ENCODE assay signal across 24 mouse cellular contexts in the genomic region with DNA sequence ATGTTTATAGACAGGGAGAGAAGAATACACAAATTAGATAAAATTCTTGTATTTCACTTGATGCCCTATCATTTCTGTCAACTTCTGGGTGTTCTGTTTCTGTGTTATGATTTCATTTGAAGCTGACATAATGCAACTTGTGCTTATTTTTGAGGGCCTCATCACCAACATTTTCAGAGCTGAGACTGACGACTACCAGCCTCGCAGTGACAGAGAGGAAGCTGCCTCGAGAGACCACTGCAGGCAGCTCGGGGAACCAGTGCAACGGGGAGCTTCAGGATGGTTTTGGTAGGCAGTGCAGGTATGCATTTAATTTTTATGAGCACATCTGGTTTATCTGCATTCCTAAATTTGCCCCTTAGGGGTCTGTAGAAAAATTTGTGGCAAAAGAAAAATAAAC.
DNase-seq lines count a peak whose midpoint lies in the region; ATAC-seq and TF ChIP-seq lines count a peak whose summit lies in the region.
"Had no signal": no experiment of that assay in that cellular context is flagged by ENCODE, and none has a peak within 500 bp of the region (broad histone marks: within the 10 kb centered on the region; RNA-seq: fewer than 3 reads in every experiment).

No protein-coding gene starts in this region.

- H3K27me3 ChIP-seq in embryonic facial prominence, embryonic 10.5 days (replicated peaks; ENCODE audit: low read depth, poor library complexity, severe bottlenecking), result no peaks in the 10 kb centered on the region
- H3K27me3 ChIP-seq in embryonic facial prominence, embryonic 11.5 days (ENCODE audit: control insufficient read depth, insufficient read depth, low read length), result no peaks in the 10 kb centered on the region
- no peaks in the 10 kb centered on the region for H3K27me3 ChIP-seq in limb, embryonic 10.5 days (ENCODE audit: low read depth, poor library complexity, severe bottlenecking)
- H3K27me3 ChIP-seq in stomach, postnatal 0 days (ENCODE audit: control insufficient read depth, insufficient read depth, low read length), result no peaks in the 10 kb centered on the region
- H3K27me3 ChIP-seq in midbrain, embryonic 14.5 days (ENCODE audit: control insufficient read depth, insufficient read depth, low read length), result no peaks in the 10 kb centered on the region
- H3K27me3 ChIP-seq: forebrain, embryonic 15.5 days; heart, embryonic 12.5 days; intestine, embryonic 15.5 days; liver, embryonic 13.5 days; midbrain, embryonic 12.5 days had no signal

- no peak overlapping the region for H3K4me2 ChIP-seq in embryonic facial prominence, embryonic 11.5 days (ENCODE audit: low read depth, low read length)
- H3K4me2 ChIP-seq in stomach, postnatal 0 days (replicated peaks; ENCODE audit: low read depth), result no peak overlapping the region
- no peak overlapping the region for H3K4me2 ChIP-seq in midbrain, embryonic 14.5 days (ENCODE audit: low read length)
- H3K4me2 ChIP-seq: forebrain, embryonic 15.5 days; heart, embryonic 12.5 days; intestine, embryonic 15.5 days; liver, embryonic 13.5 days; midbrain, embryonic 12.5 days had no signal

- no peak overlapping the region for H3K4me3 ChIP-seq in embryonic facial prominence, embryonic 10.5 days
- H3K4me3 ChIP-seq in embryonic facial prominence, embryonic 11.5 days (ENCODE audit: low read depth, low read length), result no peak overlapping the region
- H3K4me3 ChIP-seq in limb, embryonic 10.5 days, result no peak overlapping the region
- no peak overlapping the region for H3K4me3 ChIP-seq in stomach, postnatal 0 days (ENCODE audit: low read depth, low read length)
- no peak overlapping the region for H3K4me3 ChIP-seq in midbrain, embryonic 14.5 days (replicated peaks; ENCODE audit: low read depth, low read length)
- H3K4me3 ChIP-seq: forebrain, embryonic 15.5 days; heart, embryonic 12.5 days; hindbrain, embryonic 10.5 days; intestine, embryonic 15.5 days; layer of hippocampus, adult 2 months; liver, embryonic 13.5 days; midbrain, embryonic 12.5 days had no signal

- WGBS in embryonic facial prominence, embryonic 10.5 days, result 39% methylated on average over 5 of the region's 5 CpGs
- 36% methylated on average over 5 of the region's 5 CpGs for WGBS in embryonic facial prominence, embryonic 11.5 days
- 38% methylated on average over 5 of the region's 5 CpGs for WGBS in limb, embryonic 10.5 days
- 71% methylated on average over 5 of the region's 5 CpGs for WGBS in stomach, postnatal 0 days
- WGBS in midbrain, embryonic 14.5 days, result 71% methylated on average over 5 of the region's 5 CpGs

- TF ChIP-seq CTCF in stomach, postnatal 0 days (IDR thresholded peaks at IDR 0.05; ENCODE audit: low read depth), result no peak

- H3K36me3 ChIP-seq in embryonic facial prominence, embryonic 10.5 days (replicated peaks), result no peaks in the 10 kb centered on the region
- H3K36me3 ChIP-seq in embryonic facial prominence, embryonic 11.5 days (replicated peaks; ENCODE audit: control insufficient read depth, insufficient read depth, low read depth, low read length), result no peaks in the 10 kb centered on the region
- no peaks in the 10 kb centered on the region for H3K36me3 ChIP-seq in limb, embryonic 10.5 days
- H3K36me3 ChIP-seq in stomach, postnatal 0 days (ENCODE audit: control insufficient read depth, insufficient read depth, low read length), result no peaks in the 10 kb centered on the region
- H3K36me3 ChIP-seq in midbrain, embryonic 14.5 days (ENCODE audit: control insufficient read depth, insufficient read depth, low read length), result no peaks in the 10 kb centered on the region
- H3K36me3 ChIP-seq: forebrain, embryonic 15.5 days; heart, embryonic 12.5 days; hindbrain, embryonic 10.5 days; intestine, embryonic 15.5 days; liver, embryonic 13.5 days; midbrain, embryonic 12.5 days had no signal

- no peak for ATAC-seq in embryonic facial prominence, embryonic 11.5 days (replicated peaks; ENCODE audit: insufficient number of reproducible peaks, low FRiP score, low TSS enrichment, low read depth)
- no peak for ATAC-seq in stomach, postnatal 0 days (ENCODE audit: low FRiP score, low TSS enrichment)
- ATAC-seq in erythroid progenitor cell, adult 5-6 weeks (replicated peaks; ENCODE audit: low FRiP score, poor library complexity, severe bottlenecking), result no peak
- no peak for ATAC-seq in midbrain, embryonic 14.5 days (ENCODE audit: low FRiP score, low TSS enrichment)
- ATAC-seq: forebrain, embryonic 15.5 days; hindbrain, embryonic 16.5 days; intestine, embryonic 15.5 days had no signal

- H3K4me1 ChIP-seq in embryonic facial prominence, embryonic 10.5 days, result peaks cover 5% of the 10 kb centered on the region; the same call in 1 of the 2 replicates
- no peaks in the 10 kb centered on the region; the same call in 1 of the 2 replicates for H3K4me1 ChIP-seq in embryonic facial prominence, embryonic 11.5 days (ENCODE audit: control insufficient read depth, insufficient read depth, low read length)
- H3K4me1 ChIP-seq in limb, embryonic 10.5 days, result peaks cover 6% of the 10 kb centered on the region
- H3K4me1 ChIP-seq in stomach, postnatal 0 days (replicated peaks; ENCODE audit: control insufficient read depth, insufficient read depth), result no peaks in the 10 kb centered on the region
- H3K4me1 ChIP-seq in midbrain, embryonic 14.5 days (ENCODE audit: control insufficient read depth, insufficient read depth, low read length), result no peaks in the 10 kb centered on the region
- H3K4me1 ChIP-seq: forebrain, embryonic 15.5 days; heart, embryonic 12.5 days; hindbrain, embryonic 10.5 days; intestine, embryonic 15.5 days; liver, embryonic 13.5 days; midbrain, embryonic 12.5 days had no signal

- H3K27ac ChIP-seq in embryonic facial prominence, embryonic 10.5 days (replicated peaks), result no peak overlapping the region
- H3K27ac ChIP-seq in embryonic facial prominence, embryonic 11.5 days (replicated peaks; ENCODE audit: low read depth, low read length), result no peak overlapping the region
- H3K27ac ChIP-seq in limb, embryonic 10.5 days, result no peak overlapping the region
- H3K27ac ChIP-seq in stomach, postnatal 0 days (replicated peaks), result no peak overlapping the region
- H3K27ac ChIP-seq in midbrain, embryonic 14.5 days (replicated peaks; ENCODE audit: low read depth, low read length), result no peak overlapping the region
- H3K27ac ChIP-seq: forebrain, embryonic 15.5 days; hindbrain, embryonic 10.5 days; intestine, embryonic 15.5 days; layer of hippocampus, adult 2 months; liver, embryonic 13.5 days; midbrain, embryonic 12.5 days had no signal

- peak; percentile 14 for DNase-seq in embryonic facial prominence, embryonic 10.5 days (ENCODE audit: low spot score)
- peak; percentile 35 for DNase-seq in embryonic facial prominence, embryonic 11.5 days (ENCODE audit: low spot score)
- DNase-seq in limb, embryonic 10.5 days (ENCODE audit: low spot score), result peak; percentile 31
- DNase-seq in lung, postnatal 14 days, result peak; percentile 1
- no peak for DNase-seq in stomach, postnatal 0 days (ENCODE audit: low spot score)
- DNase-seq in midbrain, embryonic 14.5 days, result no peak
- DNase-seq: adrenal gland, adult 8-10 months; cerebellum, adult 18-20 months; cerebellum, postnatal 14 days; gastrocnemius, postnatal 14 days; heart, adult 11 months; heart, postnatal 10 days; kidney, adult 9 months; kidney, postnatal 25 days; liver, embryonic 13.5 days; thymus, postnatal 4 days had no signal

- H3K9me3 ChIP-seq in embryonic facial prominence, embryonic 10.5 days, result no peaks in the 10 kb centered on the region
- no peaks in the 10 kb centered on the region for H3K9me3 ChIP-seq in embryonic facial prominence, embryonic 11.5 days (replicated peaks; ENCODE audit: control insufficient read depth, low read length)
- no peaks in the 10 kb centered on the region for H3K9me3 ChIP-seq in limb, embryonic 10.5 days (replicated peaks)
- H3K9me3 ChIP-seq in stomach, postnatal 0 days (ENCODE audit: control insufficient read depth, low read length), result no peaks in the 10 kb centered on the region
- H3K9me3 ChIP-seq in midbrain, embryonic 14.5 days (ENCODE audit: control insufficient read depth, low read length), result no peaks in the 10 kb centered on the region; the same call in 1 of the 2 replicates
- H3K9me3 ChIP-seq: forebrain, embryonic 15.5 days; intestine, embryonic 15.5 days; liver, embryonic 13.5 days; midbrain, embryonic 12.5 days had no signal

- no peak for TF ChIP-seq EP300 in stomach, postnatal 0 days (optimal IDR thresholded peaks at IDR 0.05)

- no peak overlapping the region for H3K9ac ChIP-seq in embryonic facial prominence, embryonic 11.5 days (replicated peaks; ENCODE audit: low read length)
- H3K9ac ChIP-seq in stomach, postnatal 0 days (ENCODE audit: low read length), result no peak overlapping the region
- no peak overlapping the region for H3K9ac ChIP-seq in midbrain, embryonic 14.5 days (replicated peaks; ENCODE audit: low read length)
- H3K9ac ChIP-seq: forebrain, embryonic 15.5 days; heart, embryonic 12.5 days; intestine, embryonic 15.5 days; liver, embryonic 13.5 days; midbrain, embryonic 12.5 days had no signal

Comparison
In these comparisons a context has a peak if more than half of its experiments do, and no peak if none do; other contexts are left out.
1. DNase-seq: peak in embryonic facial prominence, embryonic 10.5 days (single experiment), embryonic facial prominence, embryonic 11.5 days (single experiment), limb, embryonic 10.5 days (single experiment) and lung, postnatal 14 days (single experiment); none in stomach, postnatal 0 days (single experiment) and midbrain, embryonic 14.5 days (single experiment).